Mouse (Mus musculus): Measurements from ENCODE around the gene Chit1.

Chit1 gene

DNA sequence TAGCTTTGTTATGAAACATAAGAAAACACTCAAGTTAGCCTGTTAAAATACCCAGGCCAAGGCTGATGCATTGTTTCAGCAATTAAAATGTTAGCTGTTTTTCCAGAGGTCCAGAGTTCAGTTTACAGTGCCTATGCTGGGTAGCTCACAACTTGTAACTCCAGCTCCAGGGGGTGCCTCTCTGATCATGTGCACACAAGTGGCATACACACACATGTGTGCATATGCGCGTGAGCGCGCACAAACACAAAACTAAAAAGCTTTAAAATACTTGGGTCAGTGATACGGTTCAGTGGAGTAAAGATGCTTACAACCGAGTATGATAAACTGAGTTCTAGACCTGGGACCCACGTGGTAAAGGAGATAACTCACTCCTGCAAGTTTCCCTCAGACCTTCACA, 22.0 kb upstream of the Chit1 start:
- H3K27me3 ChIP-seq (ENCODE audit: control insufficient read depth, insufficient read depth, low read length, poor library complexity, severe bottlenecking), result no peaks in the 10 kb centered on the region
- no peak for DNase-seq (ENCODE audit: low read depth, low spot score)
- H3K36me3 ChIP-seq (ENCODE audit: control insufficient read depth, insufficient read depth, low read length, poor library complexity, severe bottlenecking), result no peaks in the 10 kb centered on the region

DNA sequence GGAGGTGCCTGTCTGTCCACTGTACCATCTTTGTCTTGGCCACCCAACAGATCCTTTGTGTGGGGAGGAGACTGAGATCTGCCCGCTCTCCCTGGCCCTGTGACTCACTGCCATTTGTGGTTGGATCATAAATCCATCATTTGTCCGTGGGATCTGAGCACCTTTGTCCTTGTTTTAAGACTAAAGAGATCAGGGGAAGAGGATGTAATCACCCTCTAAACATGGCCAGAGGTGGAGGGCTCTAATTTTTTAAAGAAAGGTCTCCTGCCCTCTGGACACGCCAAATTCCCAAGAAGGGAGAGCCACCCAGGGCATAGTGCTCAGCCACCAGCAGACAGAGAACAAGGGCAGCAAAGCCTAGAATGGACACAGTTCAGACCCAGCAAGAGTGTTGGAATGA, 19.2 kb upstream of the Chit1 start:
- Histone ChIP-seq H3K36me3 (ENCODE audit: control insufficient read depth, insufficient read depth, low read length, poor library complexity, severe bottlenecking) (no peaks in the 10 kb centered on the region), H3K27me3 (ENCODE audit: control insufficient read depth, insufficient read depth, low read length, poor library complexity, severe bottlenecking) (no peaks in the 10 kb centered on the region)
- no peak for DNase-seq (ENCODE audit: low read depth, low spot score)

DNA sequence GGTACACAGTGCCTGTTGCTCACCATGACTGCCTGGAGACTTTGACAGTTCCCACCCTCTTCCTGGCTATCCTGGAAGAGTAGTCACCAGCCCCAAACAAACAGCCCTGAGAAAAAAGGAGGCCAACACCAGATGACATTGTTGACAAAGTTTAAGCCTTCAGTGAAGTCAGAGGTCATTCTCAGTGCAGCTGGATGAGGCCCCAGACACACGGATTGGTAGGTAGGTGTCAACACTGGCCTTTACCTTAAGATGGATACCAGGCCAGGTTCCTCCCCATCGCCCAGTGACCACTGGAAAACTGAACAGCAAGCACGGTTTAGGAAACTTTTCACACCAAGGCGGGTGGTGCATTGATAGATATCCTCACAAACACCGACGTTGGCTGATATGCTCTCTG, 18.7 kb upstream of the Chit1 start:
- no peaks in the 10 kb centered on the region for H3K36me3 ChIP-seq (ENCODE audit: control insufficient read depth, insufficient read depth, low read length, poor library complexity, severe bottlenecking)
- no peak for DNase-seq (ENCODE audit: low read depth, low spot score)
- no peaks in the 10 kb centered on the region for H3K27me3 ChIP-seq (ENCODE audit: control insufficient read depth, insufficient read depth, low read length, poor library complexity, severe bottlenecking)

DNA sequence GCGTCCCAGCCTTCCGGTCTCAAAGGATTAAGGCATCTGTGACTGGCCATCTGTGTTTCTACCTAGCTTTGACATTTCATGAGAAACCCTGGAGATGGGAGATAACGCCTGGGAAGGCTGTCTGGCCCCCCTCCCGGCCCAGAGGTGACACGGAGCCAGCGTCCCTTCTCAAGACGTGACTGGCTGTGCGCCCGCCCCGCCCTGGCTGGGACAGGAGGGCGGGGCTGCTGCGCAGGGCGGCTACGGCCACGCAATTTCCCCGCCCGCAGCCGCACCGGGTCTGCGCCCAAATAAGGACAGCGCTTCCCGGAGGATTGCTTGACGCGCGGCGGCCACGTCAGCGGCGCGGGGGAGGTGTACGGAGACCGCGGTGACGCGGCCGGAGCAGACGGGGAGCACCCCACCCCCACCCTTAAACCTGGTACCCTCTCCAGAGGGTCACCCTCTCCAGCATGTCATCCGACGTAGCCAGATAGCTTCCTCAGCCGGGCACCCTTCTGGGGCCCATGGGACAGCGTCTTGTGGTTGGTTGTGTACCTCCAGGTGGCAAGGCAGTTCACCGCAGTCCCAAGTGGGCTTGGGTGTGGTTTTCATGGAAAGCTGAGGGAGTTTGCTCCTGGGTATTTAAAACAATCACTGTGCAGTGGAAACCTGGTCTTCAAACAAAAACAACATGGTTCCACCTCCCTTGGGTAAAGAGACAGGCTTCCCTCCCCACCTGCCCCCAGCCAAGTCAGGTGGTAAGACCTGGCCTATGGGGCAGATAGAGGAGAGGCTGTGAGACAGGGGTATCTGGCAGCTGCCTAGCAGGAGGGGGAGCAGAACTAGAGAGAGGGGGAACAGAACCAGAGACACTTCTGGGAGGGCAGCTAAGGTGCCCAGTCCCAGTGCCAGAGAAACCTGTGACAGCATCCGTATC, 17.9 kb upstream of the Chit1 start:
- H3K36me3 ChIP-seq (ENCODE audit: control insufficient read depth, insufficient read depth, low read length, poor library complexity, severe bottlenecking), result no peaks in the 10 kb centered on the region
- H3K27me3 ChIP-seq (ENCODE audit: control insufficient read depth, insufficient read depth, low read length, poor library complexity, severe bottlenecking), result no peaks in the 10 kb centered on the region
- peak; percentile 97 for DNase-seq (ENCODE audit: low read depth, low spot score)

DNA sequence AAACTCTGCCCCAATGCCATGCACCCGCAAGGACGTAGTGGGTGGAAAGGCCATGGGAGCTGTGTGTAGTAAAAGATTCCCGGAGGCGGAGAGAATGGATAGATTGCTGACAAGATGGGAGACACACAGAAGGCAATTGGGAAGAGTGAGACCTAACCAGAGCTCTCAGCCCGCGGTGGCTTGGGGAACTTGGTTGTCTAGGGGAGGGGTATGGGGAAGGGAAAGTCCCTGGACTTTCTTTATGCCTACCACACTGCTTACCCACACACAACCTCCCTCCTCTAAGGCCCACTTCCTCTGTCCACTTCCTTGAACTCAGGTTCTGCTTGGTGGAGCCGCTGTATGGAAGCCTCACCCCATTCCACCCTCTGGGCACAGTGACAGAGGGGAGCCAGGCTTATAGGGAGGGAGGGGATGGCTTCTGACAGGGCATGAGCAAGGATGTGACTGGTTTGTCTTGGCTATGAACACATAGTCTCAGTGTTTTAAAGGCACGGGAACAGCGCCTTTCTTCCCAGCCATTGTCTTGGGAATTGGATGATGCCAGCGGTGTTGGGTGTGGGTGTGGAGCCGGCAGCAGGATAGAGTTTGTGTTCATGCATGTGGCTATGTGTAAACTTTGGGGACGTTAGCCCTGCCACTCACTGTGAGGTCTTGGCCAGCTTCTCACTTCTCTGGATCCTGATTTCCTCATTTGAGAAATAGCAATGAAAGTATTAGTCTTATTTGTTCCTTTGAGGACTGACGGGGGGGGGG, 17.1 kb upstream of the Chit1 start:
- H3K27me3 ChIP-seq (ENCODE audit: control insufficient read depth, insufficient read depth, low read length, poor library complexity, severe bottlenecking), result no peaks in the 10 kb centered on the region
- DNase-seq (ENCODE audit: low read depth, low spot score), result peak; percentile 88
- H3K36me3 ChIP-seq (ENCODE audit: control insufficient read depth, insufficient read depth, low read length, poor library complexity, severe bottlenecking), result no peaks in the 10 kb centered on the region

DNA sequence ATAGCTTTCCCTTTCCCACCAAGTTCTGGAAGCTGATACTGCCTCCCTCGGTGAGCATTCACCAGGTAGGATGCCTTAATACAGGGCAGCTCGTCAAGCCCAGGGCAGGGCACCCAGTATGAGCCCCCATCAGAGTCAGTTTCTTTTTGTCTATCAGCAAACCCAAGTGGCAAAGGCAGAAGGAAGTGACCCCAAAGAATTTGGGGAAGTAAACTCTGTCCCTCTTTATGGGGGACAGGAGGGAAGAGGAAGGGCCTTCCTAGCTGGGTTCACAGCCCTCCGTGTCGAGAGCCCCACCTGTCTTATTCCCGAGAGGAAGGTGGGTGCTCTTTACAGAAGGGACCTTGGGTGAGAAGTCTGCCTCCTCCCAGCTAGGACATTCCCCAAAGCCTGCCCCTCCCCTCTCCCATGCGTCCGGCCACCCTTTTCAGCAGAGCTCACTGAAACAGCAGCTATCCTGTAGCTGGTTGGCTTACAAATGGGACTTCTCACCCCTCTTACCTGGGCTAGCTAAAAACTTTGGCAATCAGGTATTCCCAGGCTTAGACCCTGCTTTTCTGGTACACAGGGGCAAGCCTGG, 15.9 kb upstream of the Chit1 start:
- peak; percentile 56 for DNase-seq (ENCODE audit: low read depth, low spot score)
- Histone ChIP-seq H3K36me3 (ENCODE audit: control insufficient read depth, insufficient read depth, low read length, poor library complexity, severe bottlenecking) (no peaks in the 10 kb centered on the region), H3K27me3 (ENCODE audit: control insufficient read depth, insufficient read depth, low read length, poor library complexity, severe bottlenecking) (no peaks in the 10 kb centered on the region)

DNA sequence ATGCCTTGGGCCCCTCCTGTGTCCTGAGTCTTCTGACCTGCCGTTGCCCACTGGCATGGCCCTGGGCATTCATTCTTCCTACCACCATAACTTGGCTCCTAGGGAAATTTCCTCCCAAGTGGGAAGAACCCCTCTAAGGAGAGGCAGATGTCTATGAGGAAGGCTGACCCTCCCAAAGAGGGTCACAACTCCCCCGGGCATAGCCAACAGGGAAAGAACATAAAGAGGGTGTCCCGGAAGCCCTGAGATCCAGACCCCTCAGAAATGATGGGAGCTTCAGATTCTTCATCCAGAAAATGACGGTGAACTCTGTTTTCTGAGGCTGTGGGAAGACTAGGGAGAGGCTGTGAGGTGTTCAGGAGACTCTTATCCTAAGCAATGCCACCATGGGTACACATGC, 15.3 kb upstream of the Chit1 start:
- DNase-seq (ENCODE audit: low read depth, low spot score), result no peak
- no peaks in the 10 kb centered on the region for H3K27me3 ChIP-seq (ENCODE audit: control insufficient read depth, insufficient read depth, low read length, poor library complexity, severe bottlenecking)
- H3K36me3 ChIP-seq (ENCODE audit: control insufficient read depth, insufficient read depth, low read length, poor library complexity, severe bottlenecking), result no peaks in the 10 kb centered on the region

DNA sequence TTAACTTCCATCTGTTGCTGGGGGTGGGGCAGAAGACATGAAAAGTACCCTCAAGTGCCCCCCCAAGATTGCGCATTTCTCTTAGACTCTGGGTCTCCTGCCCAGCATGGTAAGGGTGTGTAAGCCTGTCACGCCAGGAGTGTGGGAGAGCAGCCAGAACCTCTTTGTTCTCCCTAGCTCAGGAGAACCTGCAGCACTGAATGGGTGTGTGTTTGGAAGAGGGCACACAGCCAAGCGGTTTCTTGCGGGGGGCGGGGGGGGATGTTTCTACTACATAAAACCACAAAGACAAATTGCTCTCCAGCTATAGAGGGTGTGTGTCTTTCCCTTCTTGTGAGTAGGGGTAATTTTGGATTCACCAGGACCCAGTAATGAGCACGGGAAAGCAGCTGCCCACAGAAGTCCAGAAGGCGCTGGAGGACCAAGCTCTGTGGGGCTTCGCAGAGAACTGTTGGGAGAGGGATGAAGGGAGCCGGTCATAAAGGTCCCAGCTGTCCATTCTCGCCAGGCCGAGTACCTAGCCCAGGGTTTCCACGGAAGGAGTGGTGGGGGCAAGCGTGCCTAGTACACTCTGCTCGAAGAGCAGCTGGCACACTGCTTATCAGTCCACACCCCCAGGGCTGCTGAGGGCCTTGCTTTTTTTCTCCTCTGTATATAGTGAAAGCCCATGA, 14.6 kb upstream of the Chit1 start:
- no peaks in the 10 kb centered on the region for H3K27me3 ChIP-seq (ENCODE audit: control insufficient read depth, insufficient read depth, low read length, poor library complexity, severe bottlenecking)
- DNase-seq (ENCODE audit: low read depth, low spot score), result no peak
- H3K36me3 ChIP-seq (ENCODE audit: control insufficient read depth, insufficient read depth, low read length, poor library complexity, severe bottlenecking), result no peaks in the 10 kb centered on the region

DNA sequence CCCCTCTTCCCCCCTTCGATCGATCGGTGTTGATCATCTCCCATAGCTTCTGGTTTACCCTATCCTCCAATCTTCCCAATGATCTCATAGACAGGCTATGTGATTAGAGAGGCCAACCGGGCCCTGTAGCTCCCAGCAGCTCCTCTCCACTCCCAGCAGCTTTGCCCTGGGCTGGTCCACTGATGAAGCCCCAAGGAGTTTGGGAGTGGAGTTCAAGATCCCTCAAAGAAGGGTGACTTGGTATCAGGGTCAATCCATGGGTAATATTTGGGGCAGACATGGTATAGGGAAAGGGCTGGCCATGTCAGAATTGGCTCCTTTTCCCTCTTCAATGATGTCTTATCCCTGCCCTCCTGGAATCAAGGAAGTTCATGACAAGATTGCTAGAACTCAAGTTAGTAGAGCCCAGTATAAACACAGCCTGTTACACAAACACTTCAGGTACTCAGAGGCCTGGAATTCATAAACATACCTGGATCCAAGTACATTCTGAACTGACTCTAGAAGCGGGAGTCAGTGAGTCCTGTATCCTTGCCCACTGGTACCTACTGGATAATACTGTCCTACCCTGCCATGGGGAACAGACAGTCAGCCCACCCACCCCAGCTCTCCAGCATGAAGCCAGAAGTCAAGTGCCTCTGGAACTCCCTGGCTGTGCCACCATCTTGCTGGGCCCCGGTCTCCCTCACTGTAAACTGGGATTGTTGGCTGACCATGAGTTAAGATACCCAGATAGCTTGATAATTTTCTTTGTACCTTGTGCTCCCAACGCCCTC, 13.8 kb upstream of the Chit1 start:
- H3K36me3 ChIP-seq (ENCODE audit: control insufficient read depth, insufficient read depth, low read length, poor library complexity, severe bottlenecking), result no peaks in the 10 kb centered on the region
- H3K27me3 ChIP-seq (ENCODE audit: control insufficient read depth, insufficient read depth, low read length, poor library complexity, severe bottlenecking), result no peaks in the 10 kb centered on the region
- DNase-seq (ENCODE audit: low read depth, low spot score), result no peak

DNA sequence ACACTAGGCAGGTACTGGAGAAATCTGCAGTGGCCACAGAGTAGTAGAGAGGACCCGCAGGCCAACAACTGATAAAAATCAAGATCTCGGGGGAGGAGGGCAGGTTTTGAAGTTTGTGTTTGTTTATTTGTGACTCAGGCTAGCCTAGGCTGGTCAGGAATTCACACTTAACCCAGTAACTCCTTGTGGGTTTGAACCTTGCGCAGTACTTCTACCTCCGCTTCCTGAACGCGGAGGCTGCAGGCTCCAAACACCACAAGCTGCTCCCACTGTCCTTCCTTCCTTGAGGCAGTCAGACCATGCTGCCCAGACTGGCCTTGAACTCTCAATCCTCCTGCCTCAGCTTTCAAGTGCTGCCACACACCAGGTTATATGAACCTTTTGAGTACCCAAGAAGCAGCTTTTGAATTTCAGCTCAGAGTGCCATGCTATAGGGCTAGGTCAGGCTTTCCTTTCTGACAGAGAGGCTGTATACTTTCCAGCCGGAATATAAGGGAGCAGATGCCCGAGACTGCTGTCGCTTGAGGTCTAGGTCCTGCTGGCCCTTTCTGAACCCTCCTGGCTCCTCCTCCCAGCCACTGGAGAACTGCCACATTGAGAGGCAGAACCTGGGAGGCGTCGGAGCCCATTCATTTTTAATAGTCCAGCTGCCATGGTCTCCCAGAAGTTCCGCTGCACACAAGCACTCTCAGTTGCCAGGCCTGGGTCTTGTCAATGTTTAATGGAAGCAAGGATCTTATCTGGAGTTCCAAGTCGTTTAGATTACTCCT, 12.9 kb upstream of the Chit1 start:
- no peak for DNase-seq (ENCODE audit: low read depth, low spot score)
- Histone ChIP-seq H3K36me3 (ENCODE audit: control insufficient read depth, insufficient read depth, low read length, poor library complexity, severe bottlenecking) (no peaks in the 10 kb centered on the region), H3K27me3 (ENCODE audit: control insufficient read depth, insufficient read depth, low read length, poor library complexity, severe bottlenecking) (no peaks in the 10 kb centered on the region)

DNA sequence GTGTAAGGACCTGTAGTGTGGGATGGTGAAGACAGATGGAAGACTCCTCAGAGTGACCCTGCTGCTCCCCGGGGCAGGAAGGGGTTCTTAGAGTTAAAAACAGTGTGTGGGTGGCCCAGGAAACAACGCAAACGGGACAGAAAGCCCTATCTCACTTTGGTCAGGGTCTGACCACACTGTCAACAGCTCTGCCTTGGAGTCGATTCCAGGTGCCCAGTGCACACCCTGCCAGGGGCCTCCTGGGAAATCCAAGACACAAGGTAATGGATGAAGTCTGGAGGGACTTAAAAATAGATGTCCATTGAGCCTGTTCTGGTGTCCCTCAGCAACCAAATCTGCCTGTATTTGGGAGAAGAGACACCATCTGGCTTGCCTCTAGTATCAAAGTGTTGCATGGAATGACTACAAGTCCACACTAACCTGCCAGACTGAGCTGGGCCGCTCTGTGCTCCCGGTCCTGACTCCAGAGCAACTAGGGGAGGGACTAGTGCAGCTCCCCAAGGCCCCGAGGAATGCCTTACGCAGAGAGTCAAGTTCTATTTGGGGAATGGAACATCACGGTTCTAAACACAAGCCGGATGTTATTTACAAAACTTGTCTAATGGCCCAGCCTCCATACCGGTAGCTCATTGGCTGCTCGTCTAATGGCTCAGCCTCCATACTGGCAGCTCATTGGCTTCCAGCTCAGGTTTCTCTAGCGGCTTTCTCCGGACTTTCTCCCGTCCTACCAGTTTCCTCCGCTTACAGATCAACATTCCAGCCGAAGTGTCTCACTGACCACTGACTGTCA, 12.1 kb upstream of the Chit1 start:
- Histone ChIP-seq H3K27me3 (ENCODE audit: control insufficient read depth, insufficient read depth, low read length, poor library complexity, severe bottlenecking) (no peaks in the 10 kb centered on the region), H3K36me3 (ENCODE audit: control insufficient read depth, insufficient read depth, low read length, poor library complexity, severe bottlenecking) (no peaks in the 10 kb centered on the region)
- DNase-seq (ENCODE audit: low read depth, low spot score), result peak; percentile 88

DNA sequence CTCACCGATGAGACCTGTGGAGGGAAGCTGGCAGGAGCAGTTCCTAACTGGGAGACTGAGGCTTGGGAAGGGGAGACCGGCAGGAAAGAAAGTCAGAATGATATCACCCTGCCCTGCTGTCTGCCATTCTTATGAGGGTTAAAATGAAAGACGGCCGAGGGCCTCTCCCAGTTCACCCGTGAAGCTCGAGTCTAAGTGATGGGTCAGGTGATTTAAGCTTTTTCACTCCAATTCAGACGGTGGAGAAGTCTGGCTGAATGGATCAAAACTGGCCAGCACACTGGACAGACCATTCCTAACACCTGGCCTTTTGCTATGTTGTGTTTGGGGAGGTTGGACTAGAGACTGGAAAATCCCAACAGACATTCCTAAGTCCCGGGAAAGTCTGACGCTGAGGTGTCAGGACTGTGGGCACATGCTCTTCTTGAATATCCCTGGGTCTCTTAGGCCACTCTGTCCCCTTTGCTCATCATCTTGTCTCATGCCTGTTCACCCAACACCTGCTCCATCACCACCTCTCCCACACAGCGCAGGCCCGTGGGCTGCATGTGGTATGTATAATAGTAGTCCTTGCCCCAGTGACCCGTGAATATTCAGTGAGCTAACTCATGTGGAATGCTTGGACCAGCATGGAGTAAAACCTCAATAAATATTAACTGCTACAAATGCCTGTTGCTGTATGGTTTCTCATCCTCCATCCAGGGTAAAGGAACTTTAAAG, 11.4 kb upstream of the Chit1 start:
- no peaks in the 10 kb centered on the region for H3K27me3 ChIP-seq (ENCODE audit: control insufficient read depth, insufficient read depth, low read length, poor library complexity, severe bottlenecking)
- no peak for DNase-seq (ENCODE audit: low read depth, low spot score)
- H3K36me3 ChIP-seq (ENCODE audit: control insufficient read depth, insufficient read depth, low read length, poor library complexity, severe bottlenecking), result no peaks in the 10 kb centered on the region
